Mouse (Mus musculus): ENCODE results near the gene Klrg2.
A peak's percentile ranks its signal among the peaks of the same experiment; 100 is the strongest.
"Not testable (repeated sequence)": the region's sequence is repeated elsewhere in the genome, so short reads cannot be mapped to it uniquely, and the experiment has no call there.

Gene Klrg2

DNA sequence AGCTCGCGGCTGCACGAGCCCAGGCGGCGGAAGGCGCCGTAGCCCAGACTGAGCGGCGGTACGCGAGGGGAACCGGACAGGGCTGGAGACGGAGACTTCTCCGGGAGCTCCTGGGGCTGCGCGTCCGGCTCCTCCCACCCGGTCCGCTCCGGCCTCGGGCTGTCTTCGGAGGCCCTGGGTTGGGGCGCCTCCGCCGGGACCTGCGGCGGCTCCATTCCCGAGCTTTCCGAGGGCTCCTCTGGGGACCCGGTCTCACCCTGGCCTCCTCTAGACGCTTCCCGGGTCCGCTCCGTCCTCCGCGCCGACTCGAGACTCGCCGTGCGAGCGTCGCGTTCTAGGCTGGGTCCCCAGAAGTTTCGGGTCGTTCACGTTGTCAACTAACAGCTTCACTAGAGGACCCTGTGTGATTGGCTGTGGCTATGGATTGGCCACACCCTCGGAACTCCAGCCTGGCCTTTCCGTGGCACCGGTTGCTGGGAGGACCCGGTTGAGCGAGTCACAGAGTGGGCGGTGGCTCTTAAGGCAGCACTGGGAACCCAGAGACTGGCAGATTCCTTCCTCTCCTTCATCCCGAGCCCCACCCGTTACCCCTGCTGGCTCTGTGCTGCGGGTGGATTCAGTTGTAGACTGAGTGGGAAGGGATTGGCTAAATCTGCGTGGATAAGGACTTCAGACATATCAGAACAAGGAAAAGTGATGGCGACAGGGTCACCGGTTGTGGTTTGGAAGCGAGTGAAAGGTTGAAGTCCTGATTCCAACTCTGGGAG is at the start of gene Klrg2:
Klrg2 (minus strand) TSS at position 391 of the 767 bp plus-strand sequence.
- DNase-seq (ENCODE audit: low read depth, low spot score): peak; percentile 30

GRCm38 (mm10) chr6:38682532-38682931 is 45.5 kb upstream of the Klrg2 start:
- no peak for DNase-seq (ENCODE audit: low read depth, low spot score)

GRCm38 (mm10) chr6:38677629-38678028 is 40.6 kb upstream of the Klrg2 start:
- no peak for DNase-seq (ENCODE audit: low read depth, low spot score)

- DNase-seq (ENCODE audit: low read depth, low spot score): no peak
These were observed 39.7 kb upstream of the Klrg2 start for GRCm38 (mm10) chr6:38676723-38677122.

- no peak for DNase-seq (ENCODE audit: low read depth, low spot score)
These were observed 39.2 kb upstream of the Klrg2 start for GRCm38 (mm10) chr6:38676217-38676616.

DNA sequence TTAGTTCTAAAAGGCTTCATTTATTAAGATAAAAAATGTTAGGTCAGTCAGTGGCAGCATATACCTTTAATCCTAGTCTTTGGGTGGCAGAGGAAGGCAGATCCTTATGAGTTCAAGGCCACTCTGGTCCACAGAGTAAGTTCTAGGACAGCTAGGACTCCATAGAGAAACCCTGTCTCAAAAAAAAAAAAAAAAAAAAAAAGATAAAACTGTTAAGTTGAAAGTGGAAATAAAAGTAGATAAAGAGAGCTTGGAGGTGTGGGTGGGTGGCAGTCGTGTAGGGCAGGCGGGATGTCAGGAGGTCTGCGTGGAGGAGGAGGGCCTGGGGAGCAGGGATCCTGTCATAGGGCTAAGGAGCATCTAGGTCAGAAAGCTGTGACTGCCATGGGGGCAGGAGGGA is 35.0 kb upstream of the Klrg2 start:
- DNase-seq (ENCODE audit: low read depth, low spot score): no peak

GRCm38 (mm10) chr6:38671270-38671669 is 34.2 kb upstream of the Klrg2 start:
- DNase-seq (ENCODE audit: low read depth, low spot score): no peak

DNA sequence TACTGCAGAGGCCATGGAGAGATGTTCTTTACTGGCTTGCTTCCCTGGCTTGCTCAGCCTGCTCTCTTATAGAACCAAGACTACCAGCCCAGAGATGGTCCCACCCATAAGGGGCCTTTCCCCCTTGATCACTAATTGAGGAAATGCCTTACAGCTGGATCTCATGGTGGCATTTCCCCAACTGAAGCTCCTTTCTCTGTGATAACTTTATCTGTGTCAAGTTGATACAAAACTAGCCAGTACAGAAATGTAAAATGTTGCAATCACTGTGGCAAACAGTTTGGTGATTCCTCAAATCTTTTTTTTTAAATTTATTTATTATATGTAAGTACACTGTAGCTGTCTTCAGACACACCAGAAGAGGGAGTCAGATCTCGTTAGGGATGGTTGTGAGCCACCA is 33.4 kb upstream of the Klrg2 start:
- not testable (repeated sequence) for DNase-seq (ENCODE audit: low read depth, low spot score)

- DNase-seq (ENCODE audit: low read depth, low spot score): no peak
These were observed 32.5 kb upstream of the Klrg2 start for GRCm38 (mm10) chr6:38669580-38669979.

- no peak for DNase-seq (ENCODE audit: low read depth, low spot score)
These were observed 25.9 kb upstream of the Klrg2 start, which contains the start of gene Clec2l for GRCm38 (mm10) chr6:38662714-38663615. Clec2l (plus strand) TSS chr6:38663069.

GRCm38 (mm10) chr6:38661626-38662025 is 24.6 kb upstream of the Klrg2 start:
- no peak for DNase-seq (ENCODE audit: low read depth, low spot score)

GRCm38 (mm10) chr6:38650263-38650937 is 13.4 kb upstream of the Klrg2 start:
- peak; percentile 46 for DNase-seq (ENCODE audit: low read depth, low spot score)

- no peak for DNase-seq (ENCODE audit: low read depth, low spot score)
These were observed 12.5 kb upstream of the Klrg2 start for GRCm38 (mm10) chr6:38649545-38649944.

DNA sequence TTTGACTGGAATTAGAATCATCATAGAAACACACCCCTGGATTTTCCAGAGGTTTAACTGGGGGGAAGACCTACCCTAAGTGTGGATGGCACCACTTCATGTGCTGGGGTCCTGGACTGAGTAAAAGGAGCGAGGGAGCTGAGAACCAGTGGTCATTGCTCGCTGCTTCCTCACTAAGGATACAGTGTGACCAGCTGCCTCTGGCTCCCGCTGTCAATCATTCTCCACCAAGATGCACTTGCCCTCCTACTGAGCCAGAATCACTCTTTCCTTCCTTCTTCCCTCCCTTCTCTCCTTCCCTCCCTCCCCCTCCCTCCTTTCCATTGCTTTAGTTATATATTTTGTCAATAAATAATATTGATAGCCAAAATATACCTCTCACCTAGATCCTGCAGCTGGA is 6.0 kb upstream of the Klrg2 start:
- DNase-seq (ENCODE audit: low read depth, low spot score): no peak

GRCm38 (mm10) chr6:38642593-38642992 is 5.6 kb upstream of the Klrg2 start:
- DNase-seq (ENCODE audit: low read depth, low spot score): no peak

DNA sequence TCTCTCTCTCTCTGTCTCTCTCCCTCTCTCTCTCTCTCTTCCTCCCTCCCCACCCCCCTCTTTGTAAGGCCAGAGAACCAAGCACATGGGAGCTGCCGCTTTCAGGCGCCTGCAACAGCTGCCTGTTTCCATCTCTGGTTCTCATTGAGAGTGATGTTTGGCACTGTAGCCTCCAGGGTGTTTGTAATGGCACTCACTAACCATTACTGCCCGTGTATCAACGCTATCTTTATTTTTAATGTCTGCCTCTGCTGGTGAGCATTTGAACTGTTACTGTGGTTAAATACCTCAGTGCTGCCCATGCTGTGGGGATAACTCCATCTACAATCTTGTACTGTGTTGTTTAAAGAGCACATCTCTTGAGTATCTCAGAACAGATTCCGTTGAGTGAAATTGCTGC is 4.6 kb upstream of the Klrg2 start:
- no peak for DNase-seq (ENCODE audit: low read depth, low spot score)

GRCm38 (mm10) chr6:38641228-38641627 is 4.2 kb upstream of the Klrg2 start:
- no peak for DNase-seq (ENCODE audit: low read depth, low spot score)

DNA sequence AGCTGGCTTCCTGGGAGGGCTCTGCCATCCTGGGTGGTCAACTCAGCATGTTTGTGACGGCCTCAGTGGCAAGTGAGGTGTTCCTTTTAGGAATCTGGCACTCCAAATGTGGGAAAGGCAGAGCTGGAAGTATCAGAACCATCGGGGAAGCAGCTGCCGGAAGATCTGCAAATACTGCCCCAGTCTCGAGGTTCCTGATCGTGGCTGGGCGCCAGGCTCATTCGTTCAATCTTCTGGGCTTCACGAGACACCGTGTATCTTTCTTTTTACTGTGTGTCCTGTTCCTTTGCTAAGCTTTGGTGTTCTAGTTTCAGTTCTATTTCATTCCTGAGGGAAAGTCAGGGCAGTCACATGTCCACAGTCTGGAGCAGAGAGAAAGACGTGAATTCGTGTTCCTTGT is 3.4 kb upstream of the Klrg2 start:
- DNase-seq (ENCODE audit: low read depth, low spot score): no peak

DNA sequence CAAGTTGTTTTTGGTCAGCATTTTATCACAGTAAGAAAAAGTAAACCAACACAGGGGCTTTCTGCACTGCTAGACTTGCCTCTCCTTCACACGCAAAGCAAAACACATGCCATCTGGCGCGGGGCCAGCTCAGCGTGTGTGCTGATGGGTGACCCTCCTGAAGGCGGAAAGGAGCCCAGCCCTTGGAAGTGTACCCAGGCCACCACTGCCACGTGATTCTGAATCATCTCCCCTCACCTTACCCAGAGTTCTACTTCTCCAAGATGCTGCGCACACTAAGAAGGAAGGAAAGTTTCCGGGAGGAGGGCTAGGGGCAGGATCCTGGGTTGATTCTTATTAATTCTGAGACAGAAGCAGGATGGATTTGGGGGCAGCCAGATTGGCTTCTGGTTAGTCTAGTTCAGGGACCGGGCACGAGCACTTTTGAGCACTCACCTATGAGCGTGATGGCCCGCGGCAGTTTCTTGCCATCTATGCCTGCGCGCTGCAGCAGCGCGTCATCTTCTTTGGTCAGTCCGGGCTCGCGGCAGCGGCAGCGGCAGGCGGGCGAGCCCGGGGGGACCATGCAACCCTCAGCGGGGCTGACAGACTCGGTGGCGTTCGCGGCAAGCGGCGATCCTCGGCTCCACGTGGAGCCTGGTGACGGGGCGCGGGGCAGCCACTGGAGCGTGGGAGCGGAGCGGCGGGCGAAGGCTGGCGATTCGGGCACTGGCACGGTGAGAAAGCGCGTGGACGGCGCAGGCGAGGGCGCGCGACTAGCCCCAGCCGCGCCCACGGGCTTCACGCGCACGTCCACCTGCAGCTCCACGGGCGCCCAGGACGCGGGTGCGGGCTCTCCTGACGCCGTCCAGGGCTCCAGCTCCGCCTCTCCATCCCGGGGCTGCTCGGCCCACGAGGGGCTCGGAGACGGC is 846 bp downstream of the Klrg2 start:
- DNase-seq (ENCODE audit: low read depth, low spot score): no peak

- DNase-seq (ENCODE audit: low read depth, low spot score): no peak
These were observed 2.6 kb downstream of the Klrg2 start for GRCm38 (mm10) chr6:38634461-38634860.

GRCm38 (mm10) chr6:38632826-38633225 is 4.2 kb downstream of the Klrg2 start:
- DNase-seq (ENCODE audit: low read depth, low spot score): no peak
